Mouse (Mus musculus) layer of hippocampus, postnatal 14 days (tissue): ENCODE data around the gene Ogfod2. TPM values are rescaled to one million over a fixed set of nuclear protein-coding genes. Genes with fewer than 3 reads are reported as not detected.
A peak's percentile ranks its signal among the peaks of the same experiment; 100 is the strongest.

Source experiments
- DNase-seq, 2 experiments: peaks; one replicate each; pipeline ENCODE4 v3.0.0; 2021 to 2022; ENCODE audit warnings: low spot score in 2 of 2, mixed read lengths in 1 of 2
- long read RNA-seq, 2 experiments: library from polyadenylated mRNA; stranded (forward); transcript quantifications; one replicate each; pipeline ENCODE4 v2.0.0; 2021
- total RNA-seq, 2 experiments: library from RNA; stranded (reverse); gene quantifications; 2 replicates each; pipeline ENCODE4 v1.2.3; 2021

Gene Ogfod2
- total RNA-seq = 10 to 100 TPM; 31.9 to 32.4 TPM
- long read RNA-seq, experiment 1, partial matches to known transcripts = 3 of 25 reads
- long read RNA-seq, experiment 1, other reads (novel, unspliced or antisense) = 12 of 25 reads
- long read RNA-seq, experiment 2, transcript Ogfod2-201 (7 exons, 1,596 nt) = major isoform, 17 of 43 reads
- long read RNA-seq, experiment 2, partial matches to known transcripts = 6 of 43 reads
- long read RNA-seq, experiment 2, other reads (novel, unspliced or antisense) = 12 of 43 reads

- peak; percentile 95 to 97 for DNase-seq
Measured at GRCm38 (mm10) chr5:124111742-124112497, at the start of gene Ogfod2. TSS of gene Ogfod2 (plus strand) at chr5:124112297.

GRCm38 (mm10) chr5:124069657-124070056 is 42.4 kb upstream of the Ogfod2 start:
- no peak for DNase-seq

GRCm38 (mm10) chr5:124073682-124074081 is 38.4 kb upstream of the Ogfod2 start:
- no peak for DNase-seq

- DNase-seq = no peak
Measured at GRCm38 (mm10) chr5:124074845-124075307, 37.2 kb upstream of the Ogfod2 start.

GRCm38 (mm10) chr5:124075716-124076115 is 36.4 kb upstream of the Ogfod2 start:
- DNase-seq = no peak

- DNase-seq = no peak
Measured at GRCm38 (mm10) chr5:124076559-124076958, 35.5 kb upstream of the Ogfod2 start.

- DNase-seq = no peak
Measured at GRCm38 (mm10) chr5:124077241-124077640, 34.9 kb upstream of the Ogfod2 start.

- no peak for DNase-seq
Measured at GRCm38 (mm10) chr5:124077856-124078460, 34.1 kb upstream of the Ogfod2 start.

GRCm38 (mm10) chr5:124078794-124079416 is 33.2 kb upstream of the Ogfod2 start:
- peak; percentile 77 to 90 for DNase-seq

GRCm38 (mm10) chr5:124079880-124080279 is 32.2 kb upstream of the Ogfod2 start:
- no peak for DNase-seq

- no peak for DNase-seq
Measured at GRCm38 (mm10) chr5:124082447-124082846, 29.6 kb upstream of the Ogfod2 start.

GRCm38 (mm10) chr5:124082941-124083688 is 29.0 kb upstream of the Ogfod2 start:
- DNase-seq = no peak

GRCm38 (mm10) chr5:124083850-124084587 is 28.1 kb upstream of the Ogfod2 start:
- DNase-seq = no peak

GRCm38 (mm10) chr5:124084588-124085173 is 27.4 kb upstream of the Ogfod2 start:
- DNase-seq = peak; percentile 79 to 81

GRCm38 (mm10) chr5:124085513-124085912 is 26.6 kb upstream of the Ogfod2 start:
- DNase-seq = no peak

GRCm38 (mm10) chr5:124086876-124087275 is 25.2 kb upstream of the Ogfod2 start:
- no peak for DNase-seq

GRCm38 (mm10) chr5:124089868-124090267 is 22.2 kb upstream of the Ogfod2 start:
- no peak for DNase-seq

- no peak for DNase-seq
Measured at GRCm38 (mm10) chr5:124091951-124092406, 20.1 kb upstream of the Ogfod2 start.

- peak; percentile 68 to 70 for DNase-seq
Measured at GRCm38 (mm10) chr5:124093120-124093794, 18.8 kb upstream of the Ogfod2 start.
